Comparison of ENCODE assay signal across 29 mouse cellular contexts in the genomic region with DNA sequence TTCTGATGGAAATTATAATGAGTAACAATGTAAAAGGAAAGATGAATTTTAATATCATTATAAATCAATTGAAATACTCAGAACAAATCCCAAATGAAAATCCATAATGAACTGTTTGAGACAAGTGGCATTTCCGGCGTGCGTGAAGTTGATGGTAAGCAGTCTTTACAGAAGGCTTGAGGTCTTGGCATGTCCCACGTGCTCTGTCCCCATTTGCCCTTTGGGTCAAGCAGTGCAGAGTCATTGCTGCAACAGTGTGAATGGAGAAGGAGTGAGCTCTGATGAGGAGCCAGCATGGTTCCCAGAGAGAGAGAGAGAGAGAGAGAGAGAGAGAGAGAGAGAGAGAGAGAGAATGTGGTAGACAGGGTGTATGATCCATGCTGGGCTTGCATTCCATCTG. TPM values are rescaled to one million over a fixed set of nuclear protein-coding genes. Genes with fewer than 3 reads are reported as not detected.
DNase-seq lines count a peak whose midpoint lies in the region; ATAC-seq and TF ChIP-seq lines count a peak whose summit lies in the region.
"Had no signal": no experiment of that assay in that cellular context is flagged by ENCODE, and none has a peak within 500 bp of the region (broad histone marks: within the 10 kb centered on the region; RNA-seq: fewer than 3 reads in every experiment).

No protein-coding gene starts in this region.

- no peaks in the 10 kb centered on the region for H3K27me3 ChIP-seq in lung, embryonic 15.5 days
- H3K27me3 ChIP-seq: hindbrain, embryonic 12.5 days; intestine, embryonic 15.5 days; midbrain, embryonic 13.5 days; neural tube, embryonic 13.5 days; stomach, embryonic 15.5 days had no signal

- peaks cover 21% of the 10 kb centered on the region for H3K36me3 ChIP-seq in lung, embryonic 15.5 days
- H3K36me3 ChIP-seq: intestine, embryonic 15.5 days had no signal

- H3K27ac ChIP-seq in layer of hippocampus, adult 2 months, result peak overlapping the region; percentile 68; the same call in 1 of the 2 replicates
- no peak overlapping the region for H3K27ac ChIP-seq in lung, embryonic 15.5 days
- H3K27ac ChIP-seq: hindbrain, embryonic 12.5 days; hindbrain, postnatal 0 days; intestine, embryonic 15.5 days; macrophage; midbrain, embryonic 13.5 days; neural tube, embryonic 13.5 days; stomach, embryonic 15.5 days had no signal

- H3K9ac ChIP-seq in lung, embryonic 15.5 days, result no peak overlapping the region
- H3K9ac ChIP-seq: hindbrain, embryonic 12.5 days; intestine, embryonic 15.5 days; midbrain, embryonic 13.5 days; stomach, embryonic 15.5 days had no signal

- TF ChIP-seq CTCF in layer of hippocampus, adult 2 months (conservative IDR thresholded peaks at IDR 0.05), result no peak

- 0 out of 2 replicates have a peak, but pooled peaks cover 3% of the 10 kb centered on the region for H3K4me1 ChIP-seq in lung, embryonic 15.5 days
- H3K4me1 ChIP-seq: intestine, embryonic 15.5 days; stomach, embryonic 15.5 days had no signal

- no peak overlapping the region for H3K4me3 ChIP-seq in layer of hippocampus, adult 2 months
- H3K4me3 ChIP-seq in lung, embryonic 15.5 days, result no peak overlapping the region
- H3K4me3 ChIP-seq: hindbrain, embryonic 12.5 days; intestine, embryonic 15.5 days; midbrain, embryonic 13.5 days; neural tube, embryonic 13.5 days; stomach, embryonic 15.5 days had no signal

- ATAC-seq in lung, embryonic 15.5 days (ENCODE audit: borderline replicate concordance, extremely low read depth, low FRiP score, low TSS enrichment), result peak; percentile 49; the same call in 1 of the 2 replicates
- ATAC-seq: forebrain, embryonic 14.5 days; hindbrain, postnatal 0 days; intestine, embryonic 15.5 days; midbrain, embryonic 13.5 days had no signal

- H3K4me2 ChIP-seq in lung, embryonic 15.5 days, result no peak overlapping the region
- H3K4me2 ChIP-seq: heart, embryonic 11.5 days; hindbrain, embryonic 12.5 days; intestine, embryonic 15.5 days; midbrain, embryonic 13.5 days; neural tube, embryonic 13.5 days; stomach, embryonic 15.5 days had no signal

- no peak for DNase-seq in layer of hippocampus, adult 2 months (ENCODE audit: low spot score in 2 of 2)
- DNase-seq in layer of hippocampus, postnatal 25 days (ENCODE audit: extremely low spot score in 1 of 2, low spot score in 1 of 2), result no peak
- DNase-seq in lung, postnatal 14 days, result no peak
- peak; percentile 35 for DNase-seq in lung, postnatal 25 days (ENCODE audit: low spot score)
- DNase-seq in adrenal gland, adult 18-20 months (ENCODE audit: low spot score in 2 of 2), result no peak
- DNase-seq in right cerebral cortex, postnatal 4 days, result no peak
- DNase-seq: adrenal gland, adult 2 months; adrenal gland, postnatal 36 days; cerebellum, adult 2 months; cerebellum, postnatal 25 days; gastrocnemius, postnatal 25 days; heart, adult 11 months; heart, postnatal 36 days; kidney, adult 2 months; kidney, postnatal 36 days; layer of hippocampus, postnatal 36 days; liver; retina, postnatal 1 day; right cerebral cortex, postnatal 14 days had no signal

- WGBS in lung, embryonic 15.5 days, result 67% methylated on average over 4 of the region's 4 CpGs

- no peaks in the 10 kb centered on the region for H3K9me3 ChIP-seq in lung, embryonic 15.5 days
- H3K9me3 ChIP-seq: hindbrain, embryonic 12.5 days; intestine, embryonic 15.5 days; midbrain, embryonic 13.5 days; neural tube, embryonic 13.5 days; stomach, embryonic 15.5 days had no signal

RNA-seq across cellular contexts. Expression of a gene that starts 37.4 kb away (rescaled TPM):
- 10 to 100 TPM; 62.2 to 66.9 TPM for total RNA-seq in layer of hippocampus, adult 2 months (2021)
- 10 to 100 TPM; 72.5 to 74.5 TPM for total RNA-seq in layer of hippocampus, postnatal 25 days (2021)
- polyA plus RNA-seq in lung, embryonic 15.5 days (2015; fragmentation: Nextera tagmentation; extraction: Ambion mirVana), result 38.8 and 43.7 TPM in 2 replicates
- 10 to 100 TPM; 33.2 to 54.3 TPM for total RNA-seq in adrenal gland, adult 18-20 months (2021)
